Mouse (Mus musculus): ENCODE results near the gene Mrpl18.

Gene Mrpl18

DNA sequence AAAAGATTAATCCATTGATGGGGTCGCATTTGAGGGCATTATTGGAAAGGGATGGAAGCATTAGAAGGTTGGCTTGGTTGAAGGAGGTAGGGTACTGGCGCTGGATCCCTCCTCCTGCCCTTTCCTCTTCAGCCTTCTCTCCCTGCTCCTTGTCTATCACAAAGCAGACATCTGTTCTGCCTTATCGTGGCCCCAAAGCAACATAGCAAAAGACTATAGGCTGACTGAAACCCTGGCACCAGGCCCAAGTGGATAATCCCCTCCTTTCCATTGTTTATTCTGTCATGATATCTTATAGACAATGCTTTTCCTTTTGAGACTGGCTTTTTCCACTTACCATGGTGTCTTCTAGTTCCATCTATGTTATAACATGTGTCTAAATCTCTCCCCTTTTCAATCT, 50.7 kb downstream of the Mrpl18 start:
- DNase-seq (ENCODE audit: low read depth in 2 of 2, low spot score in 2 of 2) = no peak

DNA sequence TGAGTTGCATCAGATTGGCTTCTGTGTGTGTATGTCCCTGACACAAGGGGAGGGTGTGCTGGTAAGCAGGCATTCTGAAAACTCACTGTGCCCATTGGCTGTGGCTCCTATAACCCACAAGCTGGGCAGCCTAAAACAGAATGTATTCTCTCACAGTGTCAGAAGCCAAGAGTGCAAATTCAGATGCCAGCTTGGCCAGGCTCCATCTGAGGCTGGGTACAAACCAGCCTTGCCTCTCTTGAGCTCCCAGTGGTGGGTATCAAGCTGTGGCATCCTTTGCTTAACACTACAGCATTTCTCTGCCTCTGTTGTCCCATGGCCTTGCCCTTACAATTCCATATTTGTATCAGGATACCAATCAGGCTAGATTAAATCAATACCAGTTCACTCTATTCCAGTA, 52.0 kb downstream of the Mrpl18 start:
- no peak for DNase-seq (ENCODE audit: low read depth in 2 of 2, low spot score in 2 of 2)
